Mouse (Mus musculus) urinary bladder, postnatal 25 days (tissue): Measurements from ENCODE around the gene Miga1.
A peak's percentile ranks its signal among the peaks of the same experiment; 100 is the strongest.
"Not testable (repeated sequence)": the region's sequence is repeated elsewhere in the genome, so short reads cannot be mapped to it uniquely, and the experiment has no call there.

Experiments
- DNase-seq: peaks from one replicate; pipeline ENCODE4 v3.0.0; 2022; ENCODE audit warnings: low spot score

Miga1 gene

DNA sequence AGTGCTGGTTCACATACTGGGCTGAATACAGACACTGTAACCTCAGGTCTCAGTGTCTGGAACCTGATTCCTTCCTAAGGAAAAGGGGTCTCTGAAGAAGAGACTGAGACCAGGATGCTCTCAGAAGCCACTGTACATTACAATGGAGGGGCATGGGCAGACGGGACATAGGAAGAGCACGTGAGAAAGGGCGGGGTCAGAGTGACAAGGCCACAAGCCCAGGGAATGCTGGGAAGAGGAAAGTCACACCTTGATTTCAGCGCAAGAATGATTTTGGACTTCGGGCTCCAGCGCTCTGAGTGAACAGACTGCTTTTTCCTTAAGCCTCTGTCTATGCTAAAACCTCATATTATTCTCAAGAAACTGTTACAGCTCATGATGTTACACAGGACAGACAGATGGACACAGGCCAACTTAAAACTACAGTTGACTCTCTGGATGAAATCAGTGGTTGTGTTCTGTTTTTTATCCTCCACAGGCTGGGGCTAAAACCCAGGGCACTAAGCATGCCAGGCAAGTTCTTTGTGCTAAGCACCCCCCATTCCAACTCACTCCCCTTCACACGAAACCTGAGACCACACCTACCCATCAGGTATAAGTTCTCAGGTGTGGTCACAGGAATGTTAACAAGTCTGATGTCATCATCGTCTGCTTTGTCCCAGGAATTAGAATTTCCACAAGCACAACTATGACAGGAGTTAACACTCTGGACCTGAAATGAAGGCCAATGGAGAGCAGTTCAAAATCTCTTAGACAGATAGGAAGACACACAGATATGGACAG is 18.3 kb downstream of the Miga1 start:
- DNase-seq: no peak

DNA sequence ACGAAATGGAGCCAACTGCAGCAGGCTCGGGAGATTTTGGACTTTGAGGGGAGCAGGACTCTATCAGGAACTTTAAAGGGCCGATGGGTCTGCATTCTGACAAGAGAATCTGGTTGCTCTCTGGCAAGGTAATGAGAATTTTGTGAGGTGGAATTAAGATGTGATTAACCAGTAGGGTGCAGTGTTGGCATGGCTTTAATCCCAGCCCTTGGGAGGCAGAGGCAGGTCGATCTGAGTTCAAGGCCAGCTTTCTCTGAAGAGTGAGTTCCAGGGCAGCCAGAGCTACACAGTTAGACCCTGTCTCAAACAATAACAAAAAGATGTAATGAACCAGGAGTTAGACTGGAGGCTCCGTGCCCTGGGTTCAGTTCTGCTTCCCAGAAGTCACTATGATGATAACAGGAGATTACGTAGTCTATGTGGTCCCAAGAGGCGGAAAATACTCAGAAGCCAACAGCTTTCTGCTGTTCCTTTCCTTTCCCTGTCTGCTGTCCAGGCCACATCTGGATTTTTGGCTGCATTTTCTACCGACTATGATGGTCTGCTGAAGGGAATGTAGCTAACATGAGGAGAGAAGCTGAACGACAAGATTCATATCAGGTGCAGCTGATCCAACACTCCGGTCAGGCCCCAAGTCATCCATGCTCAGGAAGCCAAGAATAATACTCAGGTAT is 19.1 kb downstream of the Miga1 start:
- no peak for DNase-seq

DNA sequence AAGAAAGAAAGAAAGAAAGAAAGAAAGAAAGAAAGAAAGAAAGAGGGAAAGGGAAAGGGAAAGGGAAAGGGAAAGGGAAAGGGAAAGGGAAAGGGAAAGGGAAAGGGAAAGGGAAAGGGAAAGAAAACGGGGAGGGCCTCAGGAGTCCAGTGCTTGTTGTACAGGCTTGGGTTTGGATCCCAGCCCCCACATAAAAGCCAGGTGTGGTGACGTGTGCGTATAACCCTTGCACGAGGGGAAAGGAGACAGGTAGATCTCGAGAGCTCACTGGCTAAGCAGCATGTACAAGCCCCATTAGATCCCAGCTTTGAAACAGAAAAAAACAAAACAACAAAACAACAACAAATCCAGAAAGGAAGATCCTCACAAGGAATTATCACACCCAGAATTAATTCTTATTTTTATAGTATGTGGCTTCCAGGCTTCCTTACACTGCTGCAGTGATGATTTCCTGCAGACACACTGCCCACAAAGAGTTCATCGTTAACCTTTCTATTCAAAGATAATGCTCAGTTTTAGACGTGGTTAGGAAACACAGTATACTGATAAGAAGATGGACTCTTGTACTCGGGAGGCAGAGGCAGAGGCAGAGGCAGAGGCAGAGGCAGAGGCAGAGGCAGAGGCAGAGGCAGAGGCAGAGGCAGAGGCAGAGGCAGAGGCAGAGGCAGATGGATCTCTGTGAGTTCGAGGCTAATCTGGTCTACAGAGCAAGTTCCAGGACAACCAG is 23.6 kb downstream of the Miga1 start:
- DNase-seq: not testable (repeated sequence)

DNA sequence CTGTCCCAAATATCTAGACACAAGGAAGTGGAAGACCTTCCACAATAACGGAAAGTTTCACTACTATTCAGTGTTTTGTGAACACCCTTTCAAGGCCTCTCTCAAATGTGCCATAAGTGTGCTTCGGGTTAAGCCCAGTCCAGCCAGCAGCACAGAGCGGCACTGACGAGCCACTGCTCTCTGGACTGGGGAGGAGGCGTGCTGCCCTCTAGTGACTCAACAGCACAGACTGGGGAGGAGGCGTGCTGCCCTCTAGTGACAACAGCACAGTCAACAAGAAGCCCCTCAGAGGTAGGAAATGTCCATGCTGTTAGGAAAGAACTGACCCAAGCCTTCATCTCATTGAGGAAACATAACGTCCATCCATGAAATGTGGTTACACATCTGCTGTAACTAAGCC is 24.6 kb downstream of the Miga1 start:
- peak; percentile 75 for DNase-seq

DNA sequence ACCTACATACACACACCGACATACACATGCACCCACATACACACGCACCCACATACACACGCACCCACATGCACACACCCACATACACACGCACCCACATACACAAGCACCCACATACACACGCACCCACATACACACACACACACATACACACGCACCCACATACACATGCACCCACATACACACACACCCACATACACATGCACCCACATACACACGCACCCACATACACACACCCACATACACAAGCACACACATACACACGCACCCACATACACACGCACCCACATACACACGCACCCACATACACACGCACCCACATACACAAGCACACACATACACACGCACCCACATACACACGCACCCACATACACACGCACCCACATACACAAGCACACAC is 25.5 kb downstream of the Miga1 start:
- DNase-seq: not testable (repeated sequence)

DNA sequence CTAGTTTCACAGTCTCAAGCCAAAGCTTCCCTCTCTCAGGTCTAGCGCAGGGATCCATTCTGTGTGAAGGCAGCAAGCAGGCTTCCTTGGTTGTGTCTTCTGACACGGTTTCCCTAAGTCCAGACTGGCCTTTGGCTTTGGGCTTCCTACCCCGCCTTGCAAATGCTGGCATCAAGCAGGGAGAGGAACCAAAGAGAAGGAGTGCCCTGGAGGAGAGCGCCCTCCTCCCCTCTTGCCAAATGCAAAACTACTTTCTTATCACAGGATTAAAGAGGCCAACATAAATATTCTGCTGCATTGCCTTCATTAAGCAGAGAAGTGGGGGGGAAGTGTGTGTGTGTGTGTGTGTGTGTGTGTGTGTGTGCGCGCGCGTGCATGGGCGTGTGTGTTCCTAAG is 31.0 kb downstream of the Miga1 start:
- no peak for DNase-seq

DNA sequence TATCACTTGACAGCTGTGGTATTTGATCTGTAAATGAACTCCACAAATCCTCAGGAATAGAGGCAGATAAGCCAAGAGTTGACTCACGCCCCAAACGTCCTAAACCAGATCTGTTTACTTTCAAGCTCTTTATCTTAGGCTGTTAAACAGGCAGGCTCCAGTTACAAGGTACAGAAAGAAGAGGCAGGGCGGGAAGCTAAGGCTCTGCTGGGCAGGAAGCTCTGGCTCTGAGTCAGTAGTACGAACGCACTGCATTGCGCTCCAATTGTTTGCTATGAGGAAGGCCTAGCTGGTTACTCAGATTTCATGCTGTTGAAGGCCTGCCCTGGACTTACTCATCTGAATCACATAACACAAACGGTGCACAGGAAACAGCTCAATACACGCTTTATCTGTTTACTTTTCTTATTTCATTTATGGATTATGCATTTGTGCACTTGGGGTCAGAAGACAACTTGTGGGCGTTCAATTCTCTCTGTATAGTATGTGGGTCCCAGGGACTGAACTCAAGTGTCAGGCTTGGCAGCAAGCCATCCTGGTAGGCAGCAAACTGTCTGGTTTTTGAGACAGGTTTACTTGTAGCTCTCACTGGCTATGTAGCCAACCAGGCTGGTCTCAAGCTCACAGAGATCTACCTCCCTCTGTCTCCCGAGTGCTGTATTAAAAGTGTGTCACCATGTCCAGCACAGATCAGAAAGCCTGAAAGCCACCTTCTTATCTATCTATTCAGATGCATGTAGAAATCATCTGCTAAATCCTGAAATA is 31.5 kb downstream of the Miga1 start:
- DNase-seq: peak; percentile 24

DNA sequence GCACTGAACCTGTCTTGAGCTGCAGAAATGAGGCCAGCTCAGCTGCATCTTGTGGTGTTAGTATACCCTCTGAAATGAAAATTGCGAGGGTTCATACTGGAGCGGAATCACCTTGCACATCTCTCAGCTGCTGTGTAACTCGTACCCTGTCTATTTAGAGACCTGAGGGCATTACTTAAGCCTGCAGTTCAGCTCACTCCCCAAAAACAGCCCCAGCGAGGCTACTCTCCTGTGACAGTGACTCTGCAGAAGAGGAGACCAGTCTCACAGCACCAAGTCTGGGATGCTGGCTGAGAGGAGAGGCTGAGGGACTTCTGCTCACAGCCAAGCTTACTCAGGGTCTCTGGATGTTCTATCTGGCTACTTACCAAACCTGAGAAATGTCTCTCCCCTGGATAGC is 34.2 kb downstream of the Miga1 start:
- DNase-seq: no peak

DNA sequence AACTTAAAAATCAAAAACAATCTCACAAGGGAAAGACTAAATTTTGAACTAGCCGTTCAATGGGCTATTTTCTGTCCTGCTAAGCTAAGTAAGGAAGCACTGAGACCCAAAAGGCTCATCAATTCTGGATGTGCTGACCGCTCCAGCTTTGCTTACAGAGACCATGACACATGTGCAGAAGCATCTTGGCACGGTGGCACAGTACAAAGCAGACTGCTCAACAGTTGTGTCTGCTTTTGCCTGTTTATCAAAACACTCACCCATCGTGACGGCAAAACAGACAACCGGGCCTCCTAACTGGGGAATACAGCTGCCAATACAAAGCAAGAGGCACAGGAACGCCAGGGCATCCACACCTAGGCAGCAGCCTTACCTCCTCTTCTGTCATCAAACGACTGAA is 35.1 kb downstream of the Miga1 start:
- no peak for DNase-seq

DNA sequence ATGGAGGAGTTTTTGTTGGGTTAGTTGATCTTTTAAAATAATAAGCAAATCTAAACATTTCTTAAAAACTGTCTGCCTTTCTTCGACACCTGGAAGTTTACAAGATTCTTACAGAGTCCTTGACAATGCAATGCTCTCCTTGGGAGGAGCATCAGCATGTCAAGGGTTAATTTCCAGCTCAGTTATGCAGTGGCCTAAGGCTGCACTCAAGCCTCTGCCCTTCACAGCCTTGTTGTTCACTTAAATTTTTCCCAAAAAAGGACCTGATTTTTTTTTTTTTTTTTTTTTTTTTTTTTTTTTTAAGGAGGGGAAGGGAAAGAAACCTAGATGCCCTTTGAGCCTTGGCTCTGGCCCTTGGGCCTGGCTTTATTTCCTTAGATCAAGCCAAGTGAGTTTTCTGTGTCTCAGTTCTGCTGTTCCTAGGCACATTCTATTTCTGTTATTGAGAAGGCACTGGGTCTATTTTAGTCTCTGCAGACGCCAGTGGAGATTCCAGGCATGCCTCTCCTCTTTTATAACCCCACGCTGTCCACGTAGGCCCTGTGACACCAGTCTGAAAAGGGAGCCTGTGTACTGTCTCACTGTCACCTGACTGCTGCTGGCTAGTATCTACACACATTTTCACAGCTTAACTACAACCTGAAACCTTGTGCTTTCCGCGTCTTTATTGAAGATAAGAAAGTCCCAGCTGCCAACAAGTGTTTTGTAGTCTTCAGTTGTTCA is 36.0 kb downstream of the Miga1 start:
- DNase-seq: no peak

DNA sequence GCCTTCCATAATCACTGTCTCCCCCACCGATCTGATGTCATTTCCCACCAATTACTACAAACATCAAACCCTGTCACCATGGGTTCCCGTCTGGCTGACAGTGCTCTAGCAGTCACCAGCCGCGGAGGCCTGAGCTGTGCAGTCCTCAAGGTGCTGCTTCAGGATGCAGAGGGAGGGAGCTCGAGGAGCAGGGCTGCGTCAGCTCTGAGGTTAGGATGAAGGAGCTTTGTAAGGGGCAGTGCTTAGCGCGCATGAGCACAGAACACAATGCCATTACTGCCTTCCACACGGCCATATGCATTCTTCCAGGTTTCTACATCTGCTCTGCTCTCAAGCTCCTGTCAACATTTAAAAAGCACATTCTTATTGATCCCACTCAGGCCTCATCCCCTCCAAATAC is 37.2 kb downstream of the Miga1 start:
- DNase-seq: no peak

DNA sequence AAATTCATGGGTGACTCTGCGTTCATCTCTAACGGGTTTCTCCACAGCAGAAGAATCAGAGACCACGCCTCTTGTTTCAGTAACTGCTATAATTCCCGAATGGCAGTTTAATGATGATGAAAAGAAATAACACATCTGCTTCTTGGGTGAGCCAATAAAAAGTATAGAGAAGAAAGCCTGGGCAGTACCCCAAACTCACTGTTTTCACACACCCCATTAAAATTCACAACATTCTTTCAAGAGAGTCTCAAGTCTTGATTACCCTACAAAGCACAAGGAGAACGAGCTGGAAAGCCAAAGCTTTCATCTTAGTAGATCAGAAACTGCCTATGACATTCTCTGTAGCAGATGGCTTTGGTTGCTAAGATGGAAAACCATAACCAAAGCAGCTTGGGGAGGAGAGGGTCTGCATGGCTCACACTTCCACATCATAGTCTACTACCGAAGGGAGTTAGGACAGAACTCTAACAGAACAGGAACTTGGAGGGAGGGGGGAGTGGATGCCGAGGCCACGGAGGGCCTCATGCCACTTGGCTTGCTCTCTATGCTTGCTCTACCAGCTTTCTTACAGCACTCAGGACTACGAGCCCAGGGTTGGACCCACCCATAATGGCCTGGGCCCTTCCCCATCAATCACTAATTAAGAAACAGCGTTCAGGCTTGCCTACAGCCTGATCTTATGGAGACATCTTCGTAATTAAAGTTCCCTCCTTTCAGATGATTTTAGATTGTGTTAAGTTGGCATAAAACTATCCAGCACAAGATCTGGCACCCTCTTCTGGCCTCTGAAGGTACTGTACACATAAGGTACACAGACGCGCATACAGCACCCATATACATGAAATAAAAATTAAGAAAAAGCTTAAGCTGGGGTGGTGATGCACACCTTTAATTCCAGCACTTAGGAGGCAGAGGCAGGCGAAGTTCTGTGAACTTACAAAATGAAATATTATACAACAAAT is 39.5 kb downstream of the Miga1 start:
- DNase-seq: no peak

DNA sequence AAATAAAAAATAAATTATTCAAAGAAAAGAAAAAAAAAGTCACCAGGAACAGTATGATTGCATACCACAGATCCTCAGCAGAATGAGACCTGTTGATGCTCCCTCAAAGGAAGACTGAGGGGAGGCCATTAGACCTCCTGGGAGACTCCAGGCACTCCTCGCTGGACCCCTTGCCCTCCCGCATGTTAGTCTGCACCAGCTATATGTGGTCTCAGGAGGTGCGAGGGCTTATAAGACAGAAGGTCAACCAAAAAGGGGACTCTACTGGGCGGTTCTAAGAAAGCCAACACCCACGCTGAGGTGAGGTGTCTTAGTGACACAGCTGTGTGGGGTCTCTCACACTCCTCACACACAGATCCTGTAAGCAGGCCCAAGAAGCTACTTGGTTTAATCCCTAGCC is 44.3 kb downstream of the Miga1 start:
- no peak for DNase-seq

DNA sequence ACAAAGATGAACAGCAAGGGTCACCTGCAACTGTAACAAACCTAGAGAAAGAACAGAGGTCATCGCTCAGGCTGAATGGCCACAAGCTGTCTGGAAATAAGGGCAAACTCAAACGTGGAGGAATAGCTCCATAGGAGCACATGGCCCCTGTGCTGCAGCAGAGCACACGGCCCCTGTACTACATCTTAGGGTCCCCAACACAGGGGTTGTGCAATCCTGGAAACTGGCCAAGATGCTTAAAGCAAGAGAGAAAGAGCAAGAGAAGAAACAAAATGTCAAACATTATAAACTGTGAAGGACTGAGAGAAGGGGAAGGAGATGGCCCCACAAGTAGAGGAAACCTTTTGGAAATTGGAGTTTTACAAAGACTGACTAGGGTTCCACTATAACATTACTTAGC is 45.8 kb downstream of the Miga1 start:
- DNase-seq: no peak

DNA sequence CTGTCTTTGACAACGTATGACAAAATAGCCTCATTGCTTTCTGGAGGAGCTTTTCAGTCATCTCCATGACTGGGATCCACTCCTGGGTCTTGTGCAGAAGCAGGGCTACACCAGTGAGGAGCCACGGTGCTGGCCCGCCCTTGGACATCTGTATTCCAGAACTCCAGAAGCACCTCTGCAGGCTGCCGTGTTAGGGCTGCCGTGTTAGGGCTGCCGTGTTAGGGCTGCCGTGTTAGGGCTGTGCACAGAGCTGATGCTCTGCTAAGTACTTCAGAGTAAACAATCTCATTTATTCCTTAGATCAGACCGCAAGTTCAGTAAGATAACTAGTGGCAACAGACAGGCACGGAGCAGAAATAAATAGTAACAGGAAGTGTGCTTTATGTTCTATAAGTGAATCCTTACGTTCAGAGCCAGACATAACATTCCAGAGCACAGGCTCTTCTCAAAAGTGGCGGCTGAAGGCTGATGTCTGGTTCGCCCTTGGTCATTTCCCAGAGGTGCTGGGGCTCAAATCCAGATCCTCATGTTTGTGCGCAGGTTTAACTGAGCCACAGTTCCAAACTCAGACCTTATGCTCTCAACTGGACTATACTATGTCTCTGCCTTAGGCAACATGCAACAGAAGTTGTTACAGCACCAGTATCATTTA is 46.6 kb downstream of the Miga1 start:
- no peak for DNase-seq

DNA sequence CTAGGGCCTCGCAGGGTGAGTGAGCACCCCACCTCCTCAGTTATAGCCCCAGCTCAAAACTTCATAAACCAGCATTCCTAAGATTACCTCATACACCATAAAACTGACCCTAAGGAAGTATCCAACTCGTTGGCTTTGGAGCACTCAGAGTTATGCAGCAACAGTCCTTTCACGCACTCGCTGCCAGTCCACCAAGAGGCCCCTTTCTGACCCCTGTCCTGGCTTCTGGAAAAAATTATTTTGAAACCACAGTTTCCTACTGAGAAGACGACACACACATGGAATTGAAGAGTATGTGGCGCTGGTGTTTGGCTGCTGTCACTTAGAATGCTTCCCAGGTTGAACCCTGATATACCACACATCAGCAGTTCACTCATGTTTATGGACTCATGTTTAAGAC is 48.3 kb downstream of the Miga1 start:
- no peak for DNase-seq

DNA sequence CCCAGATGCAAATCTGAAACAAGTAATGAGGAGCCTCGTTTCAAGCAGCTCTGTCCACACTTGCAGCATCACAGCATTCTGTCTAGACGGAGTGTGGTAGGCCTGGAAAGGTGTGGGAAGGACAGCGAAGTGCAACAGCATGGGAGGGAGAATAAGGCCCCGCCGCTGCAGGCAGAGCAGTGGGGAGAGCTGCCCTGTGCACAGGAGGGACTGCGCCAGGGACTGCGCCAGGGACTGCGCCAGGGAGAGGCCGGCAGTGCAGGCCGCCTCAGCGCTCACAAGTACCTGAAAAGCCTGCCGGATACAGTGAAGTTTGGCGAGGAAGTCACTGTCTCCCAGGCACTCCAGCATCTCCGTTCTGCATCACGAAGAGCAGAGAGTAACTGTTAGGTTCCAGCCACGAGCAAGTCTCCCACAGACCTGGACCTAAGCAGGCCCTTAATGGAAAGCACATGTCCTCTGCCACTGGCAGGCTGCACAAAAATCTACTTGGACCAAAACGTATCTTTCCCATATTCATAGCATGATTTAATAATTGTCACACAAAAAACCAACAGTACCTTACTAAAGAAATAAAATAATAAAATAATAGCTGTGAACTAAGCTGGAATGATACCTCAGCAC is 49.9 kb downstream of the Miga1 start:
- DNase-seq: no peak

DNA sequence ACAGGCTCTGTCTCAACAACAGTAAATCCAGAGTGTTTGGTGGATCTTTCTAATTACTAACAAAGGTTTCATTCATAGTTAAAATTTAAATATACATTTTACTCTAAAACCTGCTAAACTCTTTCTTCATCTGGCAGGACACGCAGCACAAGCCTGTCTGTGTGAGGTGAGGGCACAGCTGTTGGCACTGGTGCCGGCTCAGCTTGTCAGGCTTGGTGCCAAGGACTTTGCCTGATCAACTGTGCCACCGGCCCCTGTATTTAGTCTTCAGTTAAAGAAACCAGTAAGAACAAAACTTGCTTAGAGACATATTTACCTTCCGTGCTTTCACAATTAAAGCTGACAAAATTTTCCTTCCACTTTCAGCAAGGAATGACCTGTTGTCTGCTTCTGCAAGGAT is 51.5 kb downstream of the Miga1 start:
- no peak for DNase-seq

DNA sequence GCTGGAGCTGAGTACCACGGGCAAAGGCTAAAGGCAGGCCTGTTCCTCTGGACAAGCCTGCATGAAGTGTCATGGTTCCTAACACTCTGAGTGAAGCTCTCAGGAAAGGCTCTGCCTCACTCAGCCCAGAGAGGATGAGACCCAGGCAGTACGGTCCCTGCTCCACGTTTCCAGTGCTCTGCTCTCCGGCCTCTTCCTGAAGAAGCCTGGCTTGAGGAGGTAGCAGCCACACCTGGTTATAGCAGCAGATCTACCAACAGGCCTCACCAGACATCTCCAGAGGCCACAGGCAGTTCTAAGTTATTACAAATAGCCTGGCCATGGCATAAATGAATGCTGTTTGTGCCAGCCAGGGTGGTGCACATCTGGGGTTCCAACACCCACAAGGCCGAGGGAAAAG is 51.9 kb downstream of the Miga1 start:
- DNase-seq: no peak

DNA sequence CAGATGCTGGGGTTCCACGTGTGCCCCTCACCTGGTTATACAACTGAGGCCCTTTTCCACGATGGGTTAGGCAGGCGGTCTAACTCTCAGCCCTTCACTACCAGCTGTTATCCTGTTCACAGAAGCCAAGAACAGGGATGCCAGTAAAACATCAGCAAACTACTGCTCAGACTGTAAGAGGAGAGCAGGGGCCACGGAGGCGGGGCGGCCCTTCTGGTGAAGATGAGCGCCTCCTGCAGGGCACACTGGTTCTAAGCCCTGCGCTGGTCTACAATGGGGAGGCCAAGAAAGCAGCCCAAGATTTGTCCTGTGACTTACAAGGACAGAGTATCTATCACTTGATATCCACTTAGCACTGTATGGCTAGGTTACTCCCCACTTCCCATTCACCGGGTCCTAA is 52.4 kb downstream of the Miga1 start:
- no peak for DNase-seq
